Mouse (Mus musculus) heart, adult 9 months (tissue): Measurements from ENCODE around the gene Ntrk3.

Experiments
- DNase-seq, 2 experiments: peaks; one replicate each; pipeline ENCODE4 v3.0.0; 2022; ENCODE audit warnings: low spot score in 2 of 2

Ntrk3 gene

DNA sequence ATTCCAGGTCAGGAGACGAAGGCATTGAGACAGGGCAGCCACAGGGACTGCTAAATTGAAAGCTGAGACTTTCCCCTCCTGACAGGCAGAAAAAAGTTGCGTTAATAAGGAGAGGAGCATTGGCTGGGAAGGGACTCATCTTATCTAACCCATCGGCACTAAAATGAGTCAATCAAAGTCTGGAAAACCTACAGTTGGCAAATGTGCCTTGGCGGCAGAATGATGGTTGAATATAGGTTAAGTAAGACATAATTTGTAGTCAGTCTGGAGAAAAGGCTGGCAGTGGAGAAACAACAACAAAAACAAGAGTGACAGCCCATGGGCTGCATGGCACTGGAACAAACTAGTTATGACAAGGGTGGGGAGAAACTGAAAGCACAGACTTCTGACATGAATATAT is 360.9 kb downstream of the Ntrk3 start:
- no peak for DNase-seq

DNA sequence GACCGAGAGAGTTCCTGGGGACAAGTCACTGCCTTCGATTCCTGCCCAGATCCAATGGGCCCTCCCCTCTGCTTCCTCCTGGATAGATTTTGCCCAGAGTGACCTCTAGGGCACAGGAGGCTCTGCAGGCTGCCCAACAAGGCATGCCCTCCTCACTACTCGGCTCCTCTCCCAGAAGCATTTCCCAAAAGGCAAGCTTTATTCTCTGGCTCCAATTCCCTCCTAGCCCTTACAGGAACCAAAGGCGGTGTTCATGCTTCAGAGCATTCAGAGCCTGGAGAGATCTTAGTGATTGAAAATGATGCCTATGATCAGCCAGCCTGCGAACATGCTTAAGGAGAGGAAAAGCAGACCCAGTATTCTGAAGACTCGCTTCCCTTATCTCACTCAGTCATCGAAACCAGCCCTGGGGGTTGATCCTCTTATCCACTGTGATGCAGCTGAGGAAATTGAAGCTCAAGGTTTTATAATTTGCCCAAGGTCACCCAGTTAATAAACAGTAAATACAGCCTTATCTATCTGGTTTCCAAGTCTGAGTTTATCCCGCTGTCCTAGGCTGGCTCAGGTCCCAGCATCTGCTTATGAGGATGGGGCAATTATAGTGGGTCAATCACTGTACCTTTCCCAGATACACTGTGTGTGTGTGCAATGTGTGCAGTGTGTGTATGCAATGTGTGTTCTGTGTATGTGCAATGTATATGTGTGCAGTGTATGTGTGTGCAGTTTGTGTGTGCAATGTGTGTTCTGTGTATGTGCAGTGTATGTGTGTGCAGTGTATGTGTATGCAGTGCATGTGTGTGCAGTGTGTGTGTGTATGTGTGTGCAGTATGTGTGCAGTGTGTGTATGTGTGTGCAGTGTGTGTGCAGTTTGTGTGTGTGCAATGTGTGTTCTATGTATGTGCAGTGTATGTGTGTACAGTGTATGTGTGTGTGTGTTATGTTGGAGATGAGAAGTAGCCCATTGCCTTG is 376.2 kb downstream of the Ntrk3 start:
- DNase-seq: no peak

DNA sequence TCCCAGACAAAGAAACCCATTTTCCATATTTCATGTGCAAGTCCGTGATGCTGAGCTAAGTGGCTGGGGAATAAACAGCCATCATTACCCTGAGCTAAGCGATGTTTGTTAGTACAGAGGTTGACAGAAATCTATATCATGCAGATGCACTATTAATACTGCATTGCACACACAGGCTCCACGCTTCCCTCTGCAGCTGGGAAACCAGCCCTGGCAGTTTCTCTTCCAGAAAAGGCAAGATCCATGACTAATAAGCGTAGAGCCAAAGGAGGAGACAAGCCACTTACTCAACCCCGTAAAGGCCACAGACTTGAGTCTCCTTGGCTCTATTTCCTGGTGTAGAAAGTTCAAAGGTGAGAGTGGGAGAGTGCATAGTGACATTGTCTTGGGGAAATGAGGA is 390.3 kb downstream of the Ntrk3 start:
- no peak for DNase-seq

DNA sequence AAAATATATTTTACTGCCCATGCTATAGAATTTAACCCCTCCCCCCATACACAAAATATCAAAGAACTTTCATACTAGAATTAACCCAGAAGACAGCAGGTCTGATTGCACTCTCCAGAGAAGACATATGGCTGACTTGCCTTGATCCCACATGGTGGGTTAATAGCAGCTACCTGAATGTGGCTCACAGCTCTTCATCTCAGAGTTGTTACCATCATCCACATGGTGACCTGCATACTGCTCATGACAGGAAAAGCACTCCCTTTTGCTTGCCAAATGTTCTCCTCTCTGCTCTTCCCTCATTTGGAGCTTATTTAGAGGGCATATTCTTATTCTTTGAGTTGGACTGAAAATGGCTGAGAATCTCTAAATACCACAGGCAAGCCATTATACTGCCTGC is 404.4 kb downstream of the Ntrk3 start:
- DNase-seq: no peak

DNA sequence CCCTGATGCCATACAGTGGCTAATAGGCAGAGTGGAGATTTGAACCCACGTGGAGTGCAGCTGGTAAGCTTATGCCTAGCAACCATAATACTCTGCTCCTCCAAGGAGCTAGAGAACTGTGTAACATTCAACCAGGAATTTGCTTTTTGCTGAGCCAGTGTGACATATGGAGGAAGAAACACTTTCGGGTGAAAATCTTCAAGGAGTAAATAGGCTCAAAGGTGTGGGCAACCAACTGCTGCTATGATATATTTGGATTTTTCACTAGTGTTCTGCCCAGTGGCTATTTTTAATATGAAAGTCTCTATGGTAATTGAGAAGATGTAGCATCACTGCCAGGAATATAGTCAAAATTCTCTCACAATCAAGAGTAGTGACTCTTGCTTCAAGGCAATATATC is 409.5 kb downstream of the Ntrk3 start:
- no peak for DNase-seq

DNA sequence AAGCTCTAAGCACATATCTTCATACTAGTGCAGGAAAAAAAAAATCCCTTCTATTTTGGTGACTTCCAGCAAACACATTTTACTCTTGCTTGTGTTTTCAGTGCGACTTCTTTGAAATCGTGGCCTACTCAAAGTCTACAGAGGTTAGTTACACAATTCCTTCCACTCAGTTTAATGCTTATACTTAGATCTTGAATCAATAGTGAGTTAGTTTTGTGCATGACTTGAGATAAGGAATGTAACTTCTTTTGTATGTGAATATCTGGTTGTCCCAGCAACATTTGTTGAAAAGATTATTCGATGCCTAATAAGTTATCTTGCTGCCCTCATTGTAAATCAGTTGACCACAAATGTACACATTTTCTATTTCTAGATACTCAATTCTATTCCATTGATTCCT is 411.6 kb downstream of the Ntrk3 start:
- DNase-seq: no peak

DNA sequence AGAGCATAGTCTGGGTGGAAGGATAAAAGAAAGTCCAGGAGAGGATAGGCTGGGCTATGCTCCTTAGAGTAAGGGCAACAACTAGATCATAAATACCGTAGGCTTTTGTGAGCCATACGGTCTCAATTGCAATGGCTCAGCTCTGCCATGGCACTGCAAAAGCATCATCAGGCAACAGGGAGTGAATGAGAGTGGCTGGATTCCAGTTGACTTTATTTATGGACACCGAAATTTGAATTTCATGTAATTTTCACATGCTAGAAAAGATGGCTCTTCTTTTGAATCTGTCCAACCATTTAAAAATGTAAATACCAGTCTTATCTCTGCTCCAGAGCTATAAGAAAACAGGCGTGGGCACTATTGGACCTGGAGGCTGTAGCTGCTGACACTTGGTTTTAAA is 419.2 kb downstream of the Ntrk3 start:
- no peak for DNase-seq

DNA sequence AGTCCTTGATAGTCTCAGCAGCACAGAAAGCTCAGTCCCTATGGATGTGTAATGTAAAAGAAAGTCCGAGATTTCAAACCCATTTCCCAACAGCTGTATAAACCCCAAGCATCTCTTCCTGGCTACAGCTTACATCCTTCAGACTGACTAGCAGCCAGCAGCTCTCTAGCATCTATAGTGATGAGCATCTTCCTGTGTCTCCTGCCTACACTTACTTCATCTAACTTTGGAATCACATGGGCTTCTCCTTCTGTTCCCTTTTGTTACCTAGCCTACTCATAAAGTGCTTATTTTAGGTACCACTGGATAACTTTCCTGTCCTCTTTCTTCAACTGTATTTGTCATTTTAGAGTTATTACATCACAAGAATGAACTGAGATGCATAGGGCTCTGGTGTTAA is 432.0 kb downstream of the Ntrk3 start:
- no peak for DNase-seq

DNA sequence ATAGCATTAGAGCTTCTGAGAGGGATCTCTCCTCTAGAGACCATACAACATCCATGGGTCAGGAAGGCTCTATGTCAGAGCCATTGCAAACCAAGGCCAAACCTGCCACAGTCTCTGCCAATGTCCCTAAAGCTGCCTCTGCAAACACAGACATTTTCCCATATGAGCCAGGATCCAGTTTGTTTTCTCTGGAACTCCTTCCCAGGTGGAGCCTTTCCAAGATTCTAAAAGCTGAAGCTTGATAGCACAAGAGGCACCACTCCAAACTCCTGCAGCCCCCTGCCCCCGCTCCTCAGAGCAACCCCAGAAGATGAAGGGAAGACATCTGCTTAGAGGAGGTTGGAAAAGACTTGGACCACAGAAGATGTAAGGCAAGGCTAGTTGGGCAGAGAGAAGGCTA is 432.8 kb downstream of the Ntrk3 start:
- no peak for DNase-seq

DNA sequence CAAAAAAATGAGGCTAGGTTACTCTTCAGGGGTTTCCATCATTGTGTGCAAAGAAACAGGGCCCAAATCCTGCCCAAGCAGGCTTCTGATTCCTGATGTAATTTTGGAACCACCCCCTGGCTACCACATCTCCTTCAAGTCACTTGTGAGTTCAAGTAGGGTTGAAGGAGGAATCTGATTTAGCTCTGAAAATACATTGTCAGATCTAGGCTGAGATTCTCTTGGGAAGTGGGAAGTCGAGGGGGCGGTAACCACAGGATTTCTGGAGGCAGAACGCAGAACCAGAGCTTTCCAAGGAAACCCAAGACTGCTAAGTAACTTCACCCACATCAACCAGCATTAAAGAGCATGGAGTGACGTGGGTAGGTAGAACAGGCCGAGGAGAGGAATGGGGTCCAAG is 440.5 kb downstream of the Ntrk3 start:
- no peak for DNase-seq

DNA sequence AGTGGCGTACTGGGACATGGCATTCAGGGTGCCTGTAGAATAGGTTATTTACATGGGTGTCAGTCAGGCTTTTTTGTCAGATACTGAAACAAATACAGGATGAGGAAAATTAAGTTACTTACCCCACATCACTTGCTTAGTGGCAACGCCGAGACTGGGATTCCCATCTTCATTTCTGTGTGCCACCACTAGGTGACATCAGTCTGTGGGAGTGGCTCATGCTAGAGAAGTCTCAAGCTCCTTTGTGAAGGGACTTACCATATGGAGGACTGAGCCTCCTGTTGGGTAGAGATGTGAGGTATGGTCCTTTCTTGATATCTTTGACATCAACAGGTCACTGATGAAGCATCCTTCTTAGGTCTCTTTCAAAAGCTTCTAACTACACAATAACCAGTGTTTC is 443.5 kb downstream of the Ntrk3 start:
- no peak for DNase-seq

DNA sequence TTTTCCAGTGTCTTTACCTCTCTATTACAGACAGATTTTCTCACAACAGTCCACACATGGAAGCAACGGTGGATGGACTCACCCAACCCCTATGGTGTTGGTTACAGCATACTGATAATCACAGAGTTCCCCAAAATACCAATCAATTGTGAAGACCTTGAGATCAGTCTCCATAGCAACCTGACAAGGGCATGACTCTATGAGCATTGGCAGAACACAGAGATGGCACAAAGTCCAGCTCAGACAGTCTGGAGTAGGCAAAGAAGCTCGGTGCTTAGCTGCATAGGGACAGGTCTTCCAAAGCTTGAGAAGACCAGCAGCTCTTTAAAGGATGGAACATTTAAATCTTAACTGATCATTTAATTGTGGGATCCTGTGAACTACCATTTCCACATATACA is 447.6 kb downstream of the Ntrk3 start:
- DNase-seq: no peak

DNA sequence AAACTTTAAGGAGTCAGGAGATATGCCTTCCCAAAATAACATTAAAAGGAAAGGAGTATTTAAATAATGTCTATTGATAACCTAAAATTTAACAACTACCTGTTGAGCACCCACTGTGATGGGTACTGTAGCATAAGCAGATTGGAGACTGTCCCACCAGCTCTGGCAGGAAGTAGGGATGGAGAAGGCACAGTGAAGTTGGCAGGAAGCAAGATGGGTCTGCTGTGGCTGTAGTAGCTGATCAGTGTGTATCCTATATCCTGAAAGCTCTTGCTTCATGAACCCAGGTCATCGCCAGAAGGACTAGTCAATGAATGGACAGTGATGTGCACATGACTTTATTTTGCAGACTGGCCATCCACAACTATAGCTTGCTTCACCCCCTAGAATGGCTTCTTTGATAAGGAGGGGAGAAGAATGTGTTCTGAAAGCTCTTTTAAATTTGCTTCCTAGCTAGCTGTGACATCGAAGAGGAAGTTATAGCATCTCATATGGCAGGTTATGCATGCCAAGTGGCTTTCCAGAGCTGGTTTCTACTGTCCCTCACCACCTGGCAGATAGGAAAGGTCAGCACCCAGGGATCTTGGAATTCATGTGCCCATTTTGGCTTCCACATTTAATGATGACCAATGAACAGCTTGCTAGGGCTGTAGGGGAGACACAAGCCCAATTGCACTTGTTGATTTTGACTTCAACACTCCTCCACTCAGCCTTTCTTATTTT is 451.1 kb downstream of the Ntrk3 start:
- no peak for DNase-seq

DNA sequence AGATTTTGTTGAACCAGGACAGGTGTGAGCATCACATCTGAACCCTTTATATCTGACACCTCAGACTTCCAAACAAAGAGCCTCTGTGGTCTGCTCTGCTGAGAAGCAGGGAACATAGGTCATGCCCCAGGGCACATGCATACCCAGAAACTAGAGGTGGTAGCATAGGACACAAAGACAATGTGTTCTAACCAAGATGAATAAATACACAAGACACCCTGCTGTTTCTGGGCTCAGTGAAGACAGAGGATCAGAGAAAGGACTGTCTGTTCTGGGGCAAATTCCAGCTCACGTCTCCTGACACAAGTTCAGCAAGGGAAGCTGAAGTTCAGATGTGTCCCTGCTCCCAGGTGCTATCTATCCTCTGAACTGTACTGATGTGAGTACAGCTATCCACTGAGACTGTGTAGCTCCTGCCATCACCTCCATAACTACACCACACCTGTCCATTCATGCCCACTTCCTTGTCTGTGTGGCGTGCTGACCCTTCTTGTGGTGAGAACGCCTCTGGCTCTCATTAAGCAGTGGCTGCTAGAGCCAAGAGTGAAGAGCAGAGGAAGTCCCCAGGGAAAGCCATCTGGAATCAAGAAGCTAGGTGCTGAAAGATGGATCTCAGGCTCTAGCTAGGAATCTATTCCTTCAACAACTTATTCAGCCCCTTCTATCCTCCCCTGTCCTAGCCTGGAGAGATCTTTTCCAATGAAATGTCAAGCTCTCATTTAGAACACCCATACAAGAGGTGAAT is 468.1 kb downstream of the Ntrk3 start:
- no peak for DNase-seq

DNA sequence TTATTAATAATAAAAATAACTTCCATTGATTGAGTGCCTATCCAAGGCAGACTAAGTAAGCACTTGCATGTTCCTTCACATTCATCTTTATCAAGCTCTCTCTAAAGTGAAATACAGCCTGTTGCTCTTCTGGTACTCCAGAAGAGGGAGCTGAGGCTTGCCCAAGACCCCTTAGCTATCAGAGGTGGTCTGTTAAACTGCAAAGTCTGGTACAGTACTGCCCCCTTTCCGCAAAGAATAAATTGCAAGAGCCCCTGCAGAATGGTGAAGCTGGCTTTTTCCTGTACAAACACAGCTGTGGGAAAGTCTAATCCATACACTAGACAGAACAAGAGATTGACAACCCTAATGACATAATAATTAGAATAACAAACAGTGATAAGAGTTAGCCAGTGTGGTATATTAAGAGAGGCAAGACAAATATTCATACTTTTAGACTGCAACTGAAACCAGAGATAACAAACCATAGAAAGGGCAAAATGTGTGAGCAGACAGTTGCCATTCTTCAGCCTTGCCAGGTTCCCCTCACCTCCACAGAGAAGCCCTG is 470.3 kb downstream of the Ntrk3 start:
- DNase-seq: no peak

DNA sequence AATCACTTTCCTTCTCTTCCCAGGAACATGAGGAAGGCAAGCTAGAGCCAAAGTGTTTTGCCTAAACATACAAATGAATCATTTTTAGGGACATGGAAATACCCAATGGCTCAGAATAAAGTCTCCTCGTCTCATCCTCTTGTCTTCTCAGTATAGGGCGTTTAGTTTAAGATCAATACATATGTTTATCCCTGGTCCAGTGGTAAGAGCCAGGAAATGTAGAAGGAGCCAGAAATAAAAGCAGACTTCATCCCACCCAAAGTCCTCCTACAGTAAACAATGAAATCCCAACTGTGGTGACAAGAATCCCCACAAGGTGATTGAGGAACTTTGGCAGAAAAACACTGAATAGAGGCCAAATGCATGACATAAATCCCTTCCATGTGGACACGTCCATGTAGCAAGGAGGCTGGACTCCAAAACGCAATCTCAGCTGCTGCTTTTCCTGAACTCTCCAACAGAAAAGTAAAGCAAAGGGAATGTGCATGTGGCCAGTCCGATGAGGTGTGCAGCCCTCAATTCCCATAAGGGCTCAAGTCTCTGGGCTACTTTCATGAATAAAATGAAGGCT is 473.3 kb downstream of the Ntrk3 start:
- no peak for DNase-seq

DNA sequence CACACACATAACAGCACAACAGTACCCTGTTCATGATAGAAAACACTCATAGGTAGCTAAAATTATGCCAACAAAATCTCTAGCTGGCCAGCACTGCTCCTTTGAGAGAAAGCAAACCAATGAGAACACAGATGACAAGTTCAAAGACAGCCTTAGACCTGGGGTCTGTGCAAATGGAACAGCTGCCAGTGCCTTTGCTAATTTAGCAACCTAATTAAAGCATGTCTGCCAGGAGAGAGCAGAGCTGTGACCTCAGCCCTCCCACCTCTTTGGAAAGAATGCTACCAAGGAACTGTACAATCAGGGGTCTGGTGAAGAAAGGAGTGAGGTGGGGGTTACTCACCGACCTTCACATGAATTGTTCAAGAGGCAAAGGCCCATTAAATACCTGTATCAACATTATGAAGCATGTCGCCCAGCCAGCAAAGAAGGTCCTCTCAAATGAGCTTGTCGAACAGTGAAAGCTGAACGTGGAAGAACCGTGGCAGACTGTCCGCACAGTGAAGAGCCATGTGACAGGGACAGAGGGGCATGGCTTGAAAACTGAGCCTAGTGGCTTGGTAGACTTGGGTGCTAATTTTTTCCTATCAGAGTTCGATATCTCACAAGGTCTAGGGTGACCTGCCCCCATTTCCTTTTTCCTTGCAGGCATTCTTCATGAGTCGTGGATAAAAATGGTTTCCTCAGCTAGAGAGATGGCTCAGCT is 476.2 kb downstream of the Ntrk3 start:
- no peak for DNase-seq

DNA sequence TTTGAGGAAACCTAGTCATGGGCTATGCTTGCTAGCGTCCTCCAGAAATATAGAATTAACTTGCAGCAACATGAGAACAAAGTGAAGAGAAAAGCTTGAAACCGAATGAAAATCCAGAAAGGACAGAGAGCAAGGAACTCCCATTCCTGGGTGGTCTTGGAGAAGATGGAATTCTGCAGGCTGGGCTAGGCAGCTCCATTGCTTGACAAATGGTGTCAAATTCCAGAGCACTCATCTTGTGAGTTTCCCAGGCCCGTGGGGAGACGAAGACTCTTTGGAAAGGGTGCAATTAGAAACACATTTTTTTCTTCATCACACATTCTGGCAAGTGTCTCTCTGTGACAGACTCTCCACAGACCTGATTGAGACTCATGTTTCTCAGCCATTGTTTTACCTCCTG is 479.7 kb downstream of the Ntrk3 start:
- DNase-seq: no peak

DNA sequence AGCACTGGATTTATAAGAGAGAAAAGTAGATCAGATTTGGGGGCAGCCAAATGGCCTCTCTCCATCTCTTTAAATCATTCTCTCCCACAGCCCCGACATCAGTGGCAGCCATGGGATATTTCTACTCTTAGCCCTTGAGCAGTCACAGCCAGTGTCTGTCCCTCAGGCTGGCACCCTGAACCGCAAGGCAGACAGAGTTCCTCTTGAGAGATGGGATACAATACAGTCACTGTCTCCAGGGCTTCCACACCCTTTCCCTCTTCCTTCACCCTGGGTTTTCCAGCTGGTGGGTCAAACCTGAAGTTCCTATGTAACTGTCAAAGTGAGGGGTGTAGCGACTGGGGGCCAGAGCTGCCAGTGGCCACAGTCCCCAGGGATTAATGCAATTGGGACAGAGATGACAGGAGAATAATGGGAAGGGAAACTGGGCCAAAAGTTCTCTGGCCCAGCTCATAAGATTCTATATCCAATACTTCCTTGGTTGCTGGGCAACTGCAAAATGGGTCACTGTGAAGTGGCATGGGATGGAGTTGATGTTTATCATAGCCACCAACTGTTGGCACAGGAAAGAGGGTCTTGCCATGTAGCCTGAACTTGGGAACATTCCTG is 483.9 kb downstream of the Ntrk3 start:
- DNase-seq: no peak

DNA sequence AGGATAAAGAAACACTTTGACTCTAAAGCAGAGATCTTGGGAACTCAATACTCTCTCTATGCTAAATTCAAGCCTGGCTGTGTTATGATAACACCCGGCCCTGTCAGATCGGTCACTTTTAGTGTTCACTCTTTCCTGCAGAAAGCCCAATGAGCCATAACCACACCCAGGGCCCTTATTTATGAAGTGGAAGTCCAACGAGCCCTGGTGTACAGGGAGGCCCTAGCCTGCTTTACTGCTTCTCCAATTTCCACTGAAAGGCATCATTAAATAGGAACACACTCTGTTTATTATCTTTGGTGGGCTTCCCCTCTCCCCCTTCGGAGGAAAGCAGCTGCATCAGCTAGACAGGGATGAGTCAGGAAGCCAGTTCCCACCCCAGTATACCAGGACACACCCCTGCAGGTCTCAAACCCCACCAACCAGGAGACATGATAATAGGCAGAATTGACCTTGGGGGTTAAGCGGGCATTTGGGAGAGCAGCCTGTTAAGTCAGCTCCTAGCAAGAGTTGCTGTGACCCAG is 489.6 kb downstream of the Ntrk3 start:
- no peak for DNase-seq

DNA sequence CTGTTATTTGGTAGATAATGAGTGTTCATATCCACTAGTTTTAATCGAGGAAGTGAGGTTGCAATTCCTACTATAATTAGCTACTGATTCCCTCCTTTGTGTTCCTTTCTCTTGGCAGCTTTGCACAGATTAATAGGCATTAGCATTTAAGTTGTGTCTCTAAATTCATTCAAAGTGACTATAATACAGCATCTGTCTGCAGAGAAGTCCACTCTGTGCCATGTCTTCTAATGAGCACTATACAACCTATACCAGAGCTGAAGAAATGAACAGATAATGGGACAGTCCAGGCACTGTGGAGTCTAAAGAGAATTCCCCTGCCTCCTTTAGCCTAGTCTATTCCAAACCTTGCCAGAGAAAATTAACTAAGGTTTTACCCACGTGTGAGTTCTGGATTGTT is 498.8 kb downstream of the Ntrk3 start:
- DNase-seq: no peak
